Mouse (Mus musculus): ENCODE data around the gene Jmjd8.

GRCm38 (mm10) chr17:25839455-25840235, 11.0 kb downstream of the Jmjd8 start:
- TF ChIP-seq CTCF (IDR thresholded peaks at IDR 0.05; ENCODE audit: extremely low read depth, insufficient read length, insufficient replicate concordance, low read depth, low read length) (no peak), POLR2A (IDR thresholded peaks at IDR 0.05; ENCODE audit: low read depth, low read length) (no peak)

Measured in small intestine, adult 2 months (tissue).